Mouse (Mus musculus): ENCODE data around the gene Zfhx3. TPM values are rescaled to one million over a fixed set of nuclear protein-coding genes. Genes with fewer than 3 reads are reported as not detected.

Gene Zfhx3
- polyA plus RNA-seq, 2 experiments: 14.4 to 26.1 TPM

DNA sequence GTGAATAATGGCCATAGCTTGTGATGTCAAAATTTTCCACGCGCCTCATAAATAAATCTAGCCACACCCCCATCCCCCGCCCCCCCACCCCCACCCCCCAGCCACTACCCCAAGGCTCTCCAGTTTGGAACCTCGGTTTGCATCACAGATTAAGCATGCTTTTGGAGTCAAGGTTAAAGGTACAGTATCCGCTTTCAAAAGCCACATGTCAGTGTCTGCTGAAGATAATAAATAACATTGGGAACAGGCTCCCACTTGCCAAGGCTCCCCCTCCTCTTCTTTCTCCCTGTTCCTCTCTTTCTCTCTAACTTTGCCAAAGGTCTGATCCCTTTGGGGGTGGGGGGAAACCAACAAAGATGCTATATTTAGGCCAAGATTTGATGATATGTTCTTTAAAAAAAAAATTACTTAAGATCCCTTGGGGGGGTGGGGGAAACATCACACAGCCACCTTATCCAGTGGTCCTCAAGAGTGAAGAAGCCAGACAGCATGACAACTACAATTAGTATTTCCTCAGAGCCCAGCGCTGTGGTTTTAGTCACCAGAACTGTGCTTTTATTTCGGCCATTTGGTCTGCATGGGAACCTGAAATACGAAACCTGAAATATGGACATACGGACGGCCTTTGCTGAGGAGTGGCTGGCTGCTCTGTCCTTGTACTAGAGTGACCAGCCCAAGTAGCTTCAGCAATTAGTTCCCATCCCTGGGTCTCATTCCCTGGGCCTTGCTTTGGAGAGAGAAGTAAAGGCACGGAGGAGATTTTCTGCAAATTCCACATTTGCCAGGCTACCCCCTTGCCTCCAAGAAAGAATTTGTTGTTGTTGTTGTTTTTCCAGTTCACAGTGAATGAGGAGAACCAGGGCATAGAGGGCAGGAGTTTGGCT is 84.4 kb downstream of the Zfhx3 start:
- WGBS: 19% methylated on average over 10 of the region's 11 CpGs
- no peak for ATAC-seq (ENCODE audit: low FRiP score, low read depth)
- no peak for DNase-seq (ENCODE audit: low spot score)
- no peak for TF ChIP-seq POLR2A (IDR thresholded peaks at IDR 0.05; ENCODE audit: borderline replicate concordance, extremely low read depth, insufficient read depth, insufficient read length)
- no peak overlapping the region for H3K9ac ChIP-seq (ENCODE audit: low read depth, low read length, severe bottlenecking)
- H3K36me3 ChIP-seq (ENCODE audit: control insufficient read depth, insufficient read depth, low read length): no peaks in the 10 kb centered on the region
- peak overlapping the region; percentile 21; the same call in 1 of the 2 replicates for H3K4me3 ChIP-seq (replicated peaks; ENCODE audit: low read length)
- peak overlapping the region; percentile 49 for H3K4me2 ChIP-seq (replicated peaks; ENCODE audit: low read depth, low read length, severe bottlenecking)
- H3K27me3 ChIP-seq (ENCODE audit: control insufficient read depth, insufficient read depth, low read length): no peaks in the 10 kb centered on the region
- H3K9me3 ChIP-seq (ENCODE audit: control insufficient read depth, low read length): no peaks in the 10 kb centered on the region
- H3K27ac ChIP-seq (replicated peaks; ENCODE audit: low read depth, low read length): 0 out of 2 replicates have a peak overlapping the region, but pooled peaks have one; percentile 56
- peaks cover 29% of the 10 kb centered on the region for H3K4me1 ChIP-seq (ENCODE audit: control insufficient read depth, insufficient read depth, low read length)

- ATAC-seq (ENCODE audit: low FRiP score, low read depth) (peak; percentile 80), DNase-seq (ENCODE audit: low spot score) (peak; percentile 77)
- TF ChIP-seq POLR2A (IDR thresholded peaks at IDR 0.05; ENCODE audit: borderline replicate concordance, extremely low read depth, insufficient read depth, insufficient read length): no peak
- WGBS: 5% methylated on average over 20 of the region's 20 CpGs
- H3K9me3 ChIP-seq (ENCODE audit: control insufficient read depth, low read length): no peaks in the 10 kb centered on the region
- H3K27me3 ChIP-seq (ENCODE audit: control insufficient read depth, insufficient read depth, low read length): no peaks in the 10 kb centered on the region
- peaks cover 25% of the 10 kb centered on the region for H3K4me1 ChIP-seq (ENCODE audit: control insufficient read depth, insufficient read depth, low read length)
- H3K27ac ChIP-seq (replicated peaks; ENCODE audit: low read depth, low read length): peak overlapping the region; percentile 56
- H3K9ac ChIP-seq (ENCODE audit: low read depth, low read length, severe bottlenecking): no peak overlapping the region
- H3K4me3 ChIP-seq (replicated peaks; ENCODE audit: low read length): peak overlapping the region; percentile 21
- H3K36me3 ChIP-seq (ENCODE audit: control insufficient read depth, insufficient read depth, low read length): no peaks in the 10 kb centered on the region
- peak overlapping the region; percentile 49 for H3K4me2 ChIP-seq (replicated peaks; ENCODE audit: low read depth, low read length, severe bottlenecking)
Measured at GRCm38 (mm10) chr8:108027561-108028025, 85.1 kb downstream of the Zfhx3 start.

DNA sequence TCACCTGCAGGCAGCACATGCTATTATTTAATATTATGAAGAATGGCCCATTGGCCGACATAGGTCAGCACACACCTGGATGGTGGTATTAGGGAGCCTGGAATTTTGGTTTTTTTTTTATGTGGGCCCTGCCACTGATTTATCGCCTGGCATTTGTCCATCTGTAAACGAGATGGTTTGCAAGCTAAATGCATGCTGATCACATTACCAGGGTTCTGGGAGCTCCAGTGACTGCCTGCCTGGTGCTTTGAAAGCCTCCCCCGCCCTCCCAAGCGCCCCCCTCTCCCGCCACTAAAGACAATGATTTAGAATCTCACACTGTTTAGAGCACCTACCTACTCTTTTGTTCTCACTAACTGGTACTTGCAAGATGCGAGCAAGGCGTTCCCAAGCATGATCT is 86.0 kb downstream of the Zfhx3 start:
- 4% methylated on average over 8 of the region's 8 CpGs for WGBS
- H3K4me2 ChIP-seq (replicated peaks; ENCODE audit: low read depth, low read length, severe bottlenecking): peak overlapping the region; percentile 49

DNA sequence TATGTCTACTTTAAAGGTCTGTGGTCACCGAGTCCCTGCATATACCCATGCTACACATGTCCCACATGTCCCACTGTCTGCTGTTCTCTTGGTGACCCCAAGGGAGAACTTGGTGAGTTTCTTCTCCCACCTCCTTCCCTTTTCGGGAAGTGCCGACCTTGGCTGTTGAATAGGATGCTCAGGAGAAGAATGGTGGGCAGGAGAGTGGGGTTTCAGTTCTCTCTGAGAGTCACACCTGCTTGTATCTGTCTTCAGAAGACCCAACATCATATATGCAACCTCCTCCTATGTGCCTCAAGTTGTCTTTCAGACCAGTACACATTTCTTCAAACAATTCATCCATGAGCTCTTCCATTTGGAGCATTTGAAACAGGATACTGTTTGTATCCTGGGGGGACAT is 88.7 kb downstream of the Zfhx3 start:
- 93% methylated on average over 3 of the region's 3 CpGs for WGBS
- no peak for ATAC-seq (ENCODE audit: low FRiP score, low read depth)
- Histone ChIP-seq H3K4me2 (replicated peaks; ENCODE audit: low read depth, low read length, severe bottlenecking) (no peak overlapping the region), H3K36me3 (ENCODE audit: control insufficient read depth, insufficient read depth, low read length) (no peaks in the 10 kb centered on the region), H3K27me3 (ENCODE audit: control insufficient read depth, insufficient read depth, low read length) (no peaks in the 10 kb centered on the region), H3K9me3 (ENCODE audit: control insufficient read depth, low read length) (no peaks in the 10 kb centered on the region), H3K27ac (replicated peaks; ENCODE audit: low read depth, low read length) (no peak overlapping the region), H3K4me3 (replicated peaks; ENCODE audit: low read length) (no peak overlapping the region), H3K9ac (ENCODE audit: low read depth, low read length, severe bottlenecking) (no peak overlapping the region), H3K4me1 (ENCODE audit: control insufficient read depth, insufficient read depth, low read length) (peaks cover 35% of the 10 kb centered on the region)
- DNase-seq (ENCODE audit: low spot score): no peak
- TF ChIP-seq POLR2A (IDR thresholded peaks at IDR 0.05; ENCODE audit: borderline replicate concordance, extremely low read depth, insufficient read depth, insufficient read length): no peak

More for the DNA sequence above, 86.0 kb downstream of the Zfhx3 start:
- H3K4me1 ChIP-seq (ENCODE audit: control insufficient read depth, insufficient read depth, low read length): peaks cover 25% of the 10 kb centered on the region
- H3K27ac ChIP-seq (replicated peaks; ENCODE audit: low read depth, low read length): peak overlapping the region; percentile 61; the same call in 1 of the 2 replicates
- ATAC-seq (ENCODE audit: low FRiP score, low read depth) (no peak), DNase-seq (ENCODE audit: low spot score) (peak; percentile 33)
- no peaks in the 10 kb centered on the region for H3K9me3 ChIP-seq (ENCODE audit: control insufficient read depth, low read length)
- H3K36me3 ChIP-seq (ENCODE audit: control insufficient read depth, insufficient read depth, low read length): no peaks in the 10 kb centered on the region
- H3K9ac ChIP-seq (ENCODE audit: low read depth, low read length, severe bottlenecking): no peak overlapping the region
- no peak overlapping the region for H3K4me3 ChIP-seq (replicated peaks; ENCODE audit: low read length)
- no peaks in the 10 kb centered on the region for H3K27me3 ChIP-seq (ENCODE audit: control insufficient read depth, insufficient read depth, low read length)
- no peak for TF ChIP-seq POLR2A (IDR thresholded peaks at IDR 0.05; ENCODE audit: borderline replicate concordance, extremely low read depth, insufficient read depth, insufficient read length)

GRCm38 (mm10) chr8:108034070-108034469 is 91.6 kb downstream of the Zfhx3 start:
- Histone ChIP-seq H3K36me3 (ENCODE audit: control insufficient read depth, insufficient read depth, low read length) (no peaks in the 10 kb centered on the region), H3K4me2 (replicated peaks; ENCODE audit: low read depth, low read length, severe bottlenecking) (no peak overlapping the region), H3K4me1 (ENCODE audit: control insufficient read depth, insufficient read depth, low read length) (peaks cover 15% of the 10 kb centered on the region), H3K9me3 (ENCODE audit: control insufficient read depth, low read length) (0 out of 2 replicates have a peak, but pooled peaks cover 5% of the 10 kb centered on the region), H3K9ac (ENCODE audit: low read depth, low read length, severe bottlenecking) (no peak overlapping the region), H3K27ac (replicated peaks; ENCODE audit: low read depth, low read length) (no peak overlapping the region), H3K4me3 (replicated peaks; ENCODE audit: low read length) (no peak overlapping the region), H3K27me3 (ENCODE audit: control insufficient read depth, insufficient read depth, low read length) (no peaks in the 10 kb centered on the region)
- no peak for ATAC-seq (ENCODE audit: low FRiP score, low read depth)
- 75% methylated on average over 3 of the region's 3 CpGs for WGBS
- DNase-seq (ENCODE audit: low spot score): no peak
- TF ChIP-seq POLR2A (IDR thresholded peaks at IDR 0.05; ENCODE audit: borderline replicate concordance, extremely low read depth, insufficient read depth, insufficient read length): no peak
